Mouse (Mus musculus): Measurements from ENCODE around the gene Rhbdf1.

GRCm38 (mm10) chr11:32160341-32160740, 61.8 kb downstream of the Rhbdf1 start:
- no peak for TF ChIP-seq CTCF (conservative IDR thresholded peaks at IDR 0.05 in 1 of 2, IDR thresholded peaks at IDR 0.05 in 1 of 2; ENCODE audit: low read depth in 2 of 2, low read length in 2 of 2)
- TF ChIP-seq POLR2A (IDR thresholded peaks at IDR 0.05; ENCODE audit: low read depth, low read length), result no peak
- no peak for TF ChIP-seq ZMIZ1 (IDR thresholded peaks at IDR 0.05; ENCODE audit: low read depth, low read length)
- no peak for TF ChIP-seq UBTF (IDR thresholded peaks at IDR 0.05; ENCODE audit: low read depth, low read length)
- no peak for TF ChIP-seq EP300 (IDR thresholded peaks at IDR 0.05; ENCODE audit: low read length)
- TF ChIP-seq NRF1 (IDR thresholded peaks at IDR 0.05; ENCODE audit: low read depth, low read length), result no peak
- no peak for TF ChIP-seq ZNF384 (IDR thresholded peaks at IDR 0.05; ENCODE audit: low read depth, low read length)
- no peak for TF ChIP-seq RAD21 (IDR thresholded peaks at IDR 0.05; ENCODE audit: low read depth, low read length)
- TF ChIP-seq GABPA (IDR thresholded peaks at IDR 0.05; ENCODE audit: insufficient replicate concordance, low read depth, low read length), result no peak
- no peak for TF ChIP-seq MAX (IDR thresholded peaks at IDR 0.05; ENCODE audit: low read length)
- no peak for TF ChIP-seq USF1 (IDR thresholded peaks at IDR 0.05; ENCODE audit: low read depth, low read length)
- TF ChIP-seq HCFC1 (IDR thresholded peaks at IDR 0.05; ENCODE audit: low read depth, low read length), result no peak

All from CH12.LX (cell line).